Mouse (Mus musculus) MN1 (cell line): ENCODE results near the gene Ctnnd2.
"Not testable (repeated sequence)": the region's sequence is repeated elsewhere in the genome, so short reads cannot be mapped to it uniquely, and the experiment has no call there.

Experiments used
- DNase-seq: peaks from one replicate; pipeline ENCODE4 v3.0.0-alpha.2; 2016; ENCODE audit warnings: low spot score

The Ctnnd2 gene

DNA sequence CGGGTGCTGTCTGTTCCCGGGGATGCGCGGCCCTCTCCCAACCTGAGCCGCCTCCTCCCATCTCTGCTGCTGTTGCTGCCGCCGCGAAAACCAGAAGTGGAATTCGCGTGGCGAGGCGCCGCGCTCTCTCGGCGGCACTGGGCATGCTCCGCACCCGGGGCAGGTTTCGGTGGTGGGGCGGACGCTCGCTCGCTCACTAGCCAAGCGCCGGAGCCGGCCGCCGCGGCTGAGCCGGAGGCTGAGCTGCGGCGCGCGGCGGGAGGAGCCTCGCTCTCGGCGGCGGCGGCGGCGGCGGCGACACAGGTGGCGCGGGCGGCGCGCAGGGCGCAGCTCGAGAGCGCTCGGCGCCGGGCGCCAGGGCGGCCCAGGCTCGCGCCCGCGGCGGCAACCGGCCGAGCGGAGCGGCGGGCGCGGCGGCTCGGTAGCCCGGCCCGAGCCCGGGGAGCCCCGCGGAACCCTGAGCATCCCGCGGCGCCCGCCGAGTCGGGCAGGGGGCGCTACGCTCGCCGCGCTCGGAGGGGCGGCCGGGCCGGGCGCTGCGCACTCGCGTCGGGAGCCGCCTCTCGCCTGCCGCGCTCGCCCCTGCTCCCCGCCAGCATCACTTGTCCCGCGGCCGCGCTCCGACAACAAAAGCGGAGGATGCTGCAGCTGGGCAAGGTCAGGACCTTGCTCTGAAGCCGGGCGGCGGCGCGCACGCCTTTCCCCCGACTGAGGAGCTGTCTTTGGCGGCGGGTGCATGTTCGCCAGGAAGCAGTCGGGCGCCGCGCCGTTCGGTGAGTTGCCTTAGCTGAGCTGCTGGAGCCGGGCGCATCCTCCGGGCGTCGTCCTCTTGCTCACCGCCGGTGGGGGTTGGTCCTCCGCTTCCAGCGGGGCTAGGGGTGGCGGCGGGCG lies at the start of gene Ctnnd2:
TSS of gene Ctnnd2 (plus strand) at position 203 of the 891 bp plus-strand sequence.
- no peak for DNase-seq

GRCm38 (mm10) chr15:30130705-30131104 lies 41.7 kb upstream of the Ctnnd2 start:
- DNase-seq, result no peak

DNA sequence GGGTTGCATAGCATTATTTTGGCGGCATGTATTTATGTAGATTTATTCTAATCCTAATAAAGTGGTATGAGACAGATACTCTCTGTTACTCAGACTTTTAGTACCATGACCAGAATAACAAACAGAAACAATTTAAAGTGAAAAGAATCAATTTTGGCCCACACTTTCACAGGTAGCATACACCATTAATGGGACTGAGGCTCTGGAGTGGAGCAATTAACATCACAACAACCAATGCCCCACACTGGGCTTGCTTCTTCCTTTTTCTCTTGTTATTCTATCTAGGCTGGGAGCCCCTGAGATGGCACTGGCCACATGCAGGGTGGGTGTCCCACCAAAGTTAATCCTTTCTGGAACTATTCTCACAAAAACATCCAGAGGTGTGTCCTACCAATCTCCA lies 32.8 kb upstream of the Ctnnd2 start:
- DNase-seq, result not testable (repeated sequence)

- no peak for DNase-seq
These were observed 27.0 kb upstream of the Ctnnd2 start for GRCm38 (mm10) chr15:30145413-30145812.

DNA sequence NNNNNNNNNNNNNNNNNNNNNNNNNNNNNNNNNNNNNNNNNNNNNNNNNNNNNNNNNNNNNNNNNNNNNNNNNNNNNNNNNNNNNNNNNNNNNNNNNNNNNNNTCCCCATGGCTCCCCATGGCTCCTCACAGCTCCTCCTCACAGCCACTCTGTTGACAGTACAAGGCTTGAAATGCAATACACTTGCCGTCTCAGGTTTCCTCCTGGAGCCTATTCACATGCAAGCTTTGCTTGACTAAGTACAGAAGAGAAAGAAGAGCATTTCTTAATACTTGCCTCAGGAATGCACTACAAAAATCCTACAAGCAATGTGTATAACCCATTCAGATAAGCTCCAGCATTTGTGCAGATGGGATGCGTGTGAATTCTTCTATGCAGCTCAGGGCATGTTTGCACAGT lies 20.2 kb upstream of the Ctnnd2 start:
- no peak for DNase-seq

GRCm38 (mm10) chr15:30157975-30158374 lies 14.4 kb upstream of the Ctnnd2 start:
- DNase-seq, result no peak

- no peak for DNase-seq
These were observed 2.4 kb upstream of the Ctnnd2 start for GRCm38 (mm10) chr15:30170031-30170430.

GRCm38 (mm10) chr15:30171493-30172195 lies 749 bp upstream of the Ctnnd2 start:
- no peak for DNase-seq

DNA sequence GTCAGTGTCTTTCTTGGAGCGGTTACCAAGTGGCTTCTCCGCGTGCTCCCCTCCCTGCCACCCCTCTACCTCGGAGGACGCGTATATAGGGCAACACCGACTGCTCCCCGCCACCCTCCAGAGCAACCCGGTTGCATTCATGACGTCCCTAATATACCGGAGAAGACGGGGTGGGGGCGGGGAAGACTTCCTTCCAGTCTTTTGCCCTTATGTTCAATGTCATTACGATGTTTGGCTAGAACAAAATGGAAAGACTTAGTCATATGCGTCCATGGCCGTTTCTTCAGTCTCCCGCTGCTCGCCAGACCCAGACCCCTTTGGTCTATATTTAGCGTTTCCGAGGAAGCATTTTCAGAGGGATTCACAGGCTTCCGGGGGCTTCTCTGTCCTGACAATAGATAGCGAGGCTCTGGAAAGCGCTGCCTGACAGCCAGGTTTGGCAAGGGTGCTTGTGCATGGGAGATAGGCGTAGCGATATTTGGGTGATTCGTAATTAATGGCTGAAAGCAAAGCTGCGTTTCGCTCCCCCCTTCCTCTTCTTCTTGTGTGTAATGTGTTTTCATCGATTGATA lies 1.1 kb downstream of the Ctnnd2 start:
- DNase-seq, result no peak

- no peak for DNase-seq
These were observed 1.9 kb downstream of the Ctnnd2 start for GRCm38 (mm10) chr15:30174321-30174720.

- DNase-seq, result no peak
These were observed 11.6 kb downstream of the Ctnnd2 start for GRCm38 (mm10) chr15:30184020-30184419.

DNA sequence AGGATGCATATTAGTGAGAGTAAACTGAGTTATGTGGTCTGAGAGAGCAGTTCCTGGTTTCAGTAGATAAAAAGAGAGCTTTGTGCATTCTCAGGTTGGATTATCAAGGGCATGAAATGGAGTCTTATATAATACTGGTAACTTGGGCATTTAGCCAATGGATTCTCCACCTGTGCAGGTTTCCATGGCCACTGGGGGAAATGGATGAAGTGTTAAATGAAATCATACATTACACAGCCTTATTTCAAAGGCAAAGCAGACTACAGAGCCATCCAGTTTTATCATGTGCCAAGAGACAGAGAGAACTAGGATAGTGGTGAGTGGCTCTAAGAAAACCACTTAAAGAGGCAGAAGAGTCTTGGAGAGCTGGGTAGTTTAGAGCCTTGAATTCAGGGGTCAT lies 18.5 kb downstream of the Ctnnd2 start:
- DNase-seq, result no peak

- no peak for DNase-seq
These were observed 19.7 kb downstream of the Ctnnd2 start for GRCm38 (mm10) chr15:30191931-30192668.

DNA sequence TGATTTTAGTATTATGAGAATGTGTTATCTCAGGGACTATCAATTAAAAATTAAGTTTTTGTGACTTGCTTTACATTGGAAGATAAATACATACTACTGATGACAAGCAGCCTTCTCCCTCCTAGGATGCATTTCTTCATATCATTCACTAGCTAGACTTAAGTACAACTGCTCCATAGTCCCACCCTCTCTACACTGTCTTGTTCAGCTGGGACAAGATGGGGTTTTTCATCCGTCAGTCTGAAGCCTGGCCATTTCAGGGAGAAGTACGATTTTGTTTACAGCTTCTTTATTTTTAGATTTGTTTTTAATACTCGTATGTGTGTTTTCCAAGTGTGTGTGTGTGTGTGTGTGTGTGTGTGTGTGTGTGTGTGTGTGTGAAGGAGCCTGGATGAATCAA lies 26.0 kb downstream of the Ctnnd2 start:
- DNase-seq, result no peak

DNA sequence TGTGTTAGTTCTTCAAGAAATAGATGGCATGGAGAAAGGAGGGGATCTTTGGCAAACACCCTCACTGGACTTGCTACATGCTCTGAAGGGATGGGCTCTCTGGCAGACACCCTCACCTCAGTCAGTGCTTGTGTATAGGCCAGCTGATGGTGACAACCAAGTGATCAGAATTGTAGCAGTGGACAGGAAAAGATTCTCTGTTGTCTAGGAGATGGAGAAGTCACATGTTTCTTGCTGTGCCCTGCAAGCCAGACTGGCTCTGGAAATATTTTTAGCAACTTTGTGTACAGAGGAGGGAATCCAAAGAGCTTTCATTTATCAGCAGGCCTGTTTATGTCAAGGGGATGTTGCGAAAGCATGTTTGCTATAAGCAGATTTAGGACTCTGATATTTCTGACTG lies 27.4 kb downstream of the Ctnnd2 start:
- DNase-seq, result no peak

DNA sequence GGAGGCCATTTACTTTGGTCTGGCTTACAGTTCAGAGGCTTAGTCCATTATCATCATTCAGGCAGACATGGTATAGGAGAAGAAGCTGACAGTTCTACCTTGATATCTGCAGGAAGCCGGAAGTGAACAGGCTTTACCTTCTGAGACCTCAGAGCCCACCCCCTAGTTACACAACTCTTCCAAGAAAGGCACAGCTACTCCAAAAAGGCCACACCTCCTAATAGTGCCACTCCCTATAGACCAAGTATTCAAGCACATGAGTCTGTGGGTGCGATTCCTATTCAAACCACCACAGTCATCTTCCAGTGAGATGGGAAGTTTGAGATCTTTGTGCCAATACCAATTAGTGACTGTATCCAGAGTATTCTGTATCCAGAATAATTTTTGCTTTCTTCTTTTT lies 28.8 kb downstream of the Ctnnd2 start:
- no peak for DNase-seq

DNA sequence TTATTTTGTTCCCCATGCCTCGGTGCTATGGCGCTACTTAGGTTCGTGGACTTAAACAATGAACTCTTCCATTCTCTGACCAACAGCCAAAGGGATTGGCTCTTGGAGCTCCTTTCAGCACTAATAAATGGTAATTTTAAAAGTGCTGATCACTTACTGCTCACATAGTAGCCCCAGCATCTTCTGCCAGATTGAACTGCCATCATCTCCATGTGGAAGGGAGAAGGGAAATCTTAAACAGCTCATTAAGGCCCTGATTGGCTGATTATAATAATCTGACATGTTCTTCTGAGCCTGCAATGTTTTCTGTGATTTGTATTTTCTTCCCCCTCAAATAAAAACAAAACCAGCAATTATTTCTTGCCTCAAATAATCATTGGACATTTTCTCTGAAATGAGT lies 29.2 kb downstream of the Ctnnd2 start:
- DNase-seq, result no peak

GRCm38 (mm10) chr15:30212746-30213145 lies 40.4 kb downstream of the Ctnnd2 start:
- no peak for DNase-seq

- DNase-seq, result no peak
These were observed 43.5 kb downstream of the Ctnnd2 start for GRCm38 (mm10) chr15:30215871-30216270.

DNA sequence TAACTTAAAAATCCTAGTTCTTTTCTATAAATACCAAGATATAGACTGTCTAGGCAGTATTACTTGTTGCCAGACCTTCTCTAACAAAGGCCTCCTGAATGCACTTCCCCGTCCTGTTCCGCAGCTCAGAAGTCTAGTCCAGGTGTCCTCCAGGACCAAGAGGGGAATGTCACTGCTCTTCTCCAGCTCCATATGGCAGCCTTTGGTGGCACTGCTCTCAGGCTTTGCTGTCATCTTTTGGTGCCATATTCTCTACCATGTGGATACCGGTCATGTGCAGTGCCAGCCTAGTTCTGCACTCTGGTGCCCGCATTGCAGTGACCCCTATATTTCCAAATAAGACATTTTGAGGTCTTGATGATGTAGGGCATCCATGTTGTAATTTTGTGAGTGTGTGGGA lies 56.7 kb downstream of the Ctnnd2 start:
- no peak for DNase-seq

- no peak for DNase-seq
These were observed 63.0 kb downstream of the Ctnnd2 start for GRCm38 (mm10) chr15:30235210-30236034.
